22 mouse cellular contexts compared by ENCODE assay signal in the genomic region with DNA sequence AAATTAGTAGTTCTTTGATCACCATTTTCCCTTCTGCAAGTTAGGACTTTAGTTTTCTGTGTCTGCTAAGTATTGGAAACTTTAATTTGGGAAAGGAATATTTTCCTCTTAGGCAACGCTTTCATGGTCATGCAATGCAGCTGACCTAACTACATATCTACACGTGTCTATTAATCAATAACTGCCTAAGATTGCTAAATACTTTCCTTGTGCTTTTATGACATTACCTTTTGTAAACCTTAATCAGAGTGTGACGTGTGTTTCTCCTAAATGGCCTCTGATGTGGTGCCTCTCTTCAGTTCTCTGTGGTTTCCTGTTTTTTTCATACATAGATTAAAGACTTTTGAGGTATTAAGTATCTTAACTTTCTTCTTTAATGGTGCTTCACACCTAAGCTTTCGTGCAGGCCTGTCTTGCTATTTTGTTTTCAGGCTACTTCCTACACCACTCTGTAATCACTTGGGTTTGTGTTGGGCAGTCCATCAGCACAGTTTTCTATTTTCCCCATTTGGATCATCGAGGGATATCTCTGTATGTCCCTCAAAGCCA.
DNase-seq lines count a peak whose midpoint lies in the region; ATAC-seq and TF ChIP-seq lines count a peak whose summit lies in the region.
"Had no signal": no experiment of that assay in that cellular context is flagged by ENCODE, and none has a peak within 500 bp of the region (broad histone marks: within the 10 kb centered on the region; RNA-seq: fewer than 3 reads in every experiment).

No protein-coding gene starts in this region.

- H3K4me2 ChIP-seq in liver, embryonic 12.5 days, result no peak overlapping the region
- no peak overlapping the region for H3K4me2 ChIP-seq in forebrain, embryonic 14.5 days (ENCODE audit: low read length)
- H3K4me2 ChIP-seq: embryonic facial prominence, embryonic 15.5 days; hindbrain, embryonic 12.5 days; stomach, embryonic 15.5 days had no signal

- no peak overlapping the region for H3K27ac ChIP-seq in liver, adult 2 months (replicated peaks; ENCODE audit: insufficient read depth, low read depth, low read length)
- no peak overlapping the region for H3K27ac ChIP-seq in liver, embryonic 12.5 days
- no peak overlapping the region for H3K27ac ChIP-seq in forebrain, embryonic 14.5 days (ENCODE audit: low read depth, low read length)
- H3K27ac ChIP-seq: embryonic facial prominence, embryonic 15.5 days; heart, adult 2 months; hindbrain, embryonic 12.5 days; left cerebral cortex, adult 2 months; limb, embryonic 10.5 days; liver, embryonic 14.5 days; midbrain, embryonic 10.5 days; stomach, embryonic 15.5 days had no signal

- H3K36me3 ChIP-seq in liver, adult 2 months (ENCODE audit: control insufficient read depth, insufficient read depth, low read length), result no peaks in the 10 kb centered on the region
- no peaks in the 10 kb centered on the region for H3K36me3 ChIP-seq in liver, embryonic 12.5 days
- H3K36me3 ChIP-seq in forebrain, embryonic 14.5 days (ENCODE audit: control insufficient read depth, insufficient read depth, low read length), result no peaks in the 10 kb centered on the region
- H3K36me3 ChIP-seq: embryonic facial prominence, embryonic 15.5 days; stomach, embryonic 15.5 days had no signal

- peak; percentile 96 for DNase-seq in liver, adult 2 months (ENCODE audit: extremely low read depth, low read depth, low spot score)
- DNase-seq in CD8-positive naive resting alpha-beta T cell, adult 2 months (ENCODE audit: low read depth in 2 of 2, low spot score in 2 of 2), result peak; percentile 56 to 67
- peak; percentile 82 for DNase-seq in induced T-regulatory cell, adult 2 months (ENCODE audit: low read depth)
- DNase-seq in adipocyte (ENCODE audit: low spot score), result no peak
- no peak for DNase-seq in forebrain, embryonic 14.5 days (ENCODE audit: low spot score)
- DNase-seq: cerebellum, postnatal 10 days; embryo, embryonic 11 days; heart, adult 2 months; kidney, adult 18-20 months; kidney, postnatal 10 days; lung, postnatal 10 days had no signal

- 49% methylated on average over 5 of the region's 5 CpGs for WGBS in liver, adult 2 months
- WGBS in liver, embryonic 12.5 days (ENCODE audit: insufficient replicate concordance), result 68% methylated on average over 5 of the region's 5 CpGs
- 89% methylated on average over 5 of the region's 5 CpGs for WGBS in forebrain, embryonic 14.5 days

- H3K79me2 ChIP-seq in liver, adult 2 months (ENCODE audit: control insufficient read depth, insufficient read depth, low read length), result no peaks in the 10 kb centered on the region

- H3K27me3 ChIP-seq in liver, adult 2 months (ENCODE audit: control insufficient read depth, insufficient read depth, low read length), result no peaks in the 10 kb centered on the region
- H3K27me3 ChIP-seq in liver, embryonic 12.5 days (replicated peaks), result no peaks in the 10 kb centered on the region
- H3K27me3 ChIP-seq in forebrain, embryonic 14.5 days (replicated peaks; ENCODE audit: control insufficient read depth, insufficient read depth, low read length), result no peaks in the 10 kb centered on the region
- H3K27me3 ChIP-seq: embryonic facial prominence, embryonic 15.5 days; hindbrain, embryonic 12.5 days; Patski; stomach, embryonic 15.5 days had no signal

- H3K4me1 ChIP-seq in liver, adult 2 months (ENCODE audit: control insufficient read depth, insufficient read depth, low read length), result peaks cover 3% of the 10 kb centered on the region
- no peaks in the 10 kb centered on the region for H3K4me1 ChIP-seq in liver, embryonic 12.5 days
- no peaks in the 10 kb centered on the region for H3K4me1 ChIP-seq in forebrain, embryonic 14.5 days (ENCODE audit: control insufficient read depth, insufficient read depth, low read length)
- H3K4me1 ChIP-seq: midbrain, embryonic 10.5 days; stomach, embryonic 15.5 days had no signal

- no peak for ATAC-seq in liver, embryonic 12.5 days
- peak; percentile 36; the same call in 1 of the 2 replicates for ATAC-seq in monocyte, adult 5-6 weeks (replicated peaks; ENCODE audit: insufficient number of reproducible peaks, low FRiP score, low TSS enrichment, poor library complexity, severe bottlenecking)
- ATAC-seq in erythroid progenitor cell, adult 5-6 weeks (replicated peaks; ENCODE audit: low FRiP score, poor library complexity, severe bottlenecking), result no peak
- ATAC-seq in forebrain, embryonic 14.5 days, result no peak
- ATAC-seq: Patski had no signal

- H3K4me3 ChIP-seq in liver, adult 2 months (ENCODE audit: insufficient read depth, low read depth, low read length), result no peak overlapping the region
- H3K4me3 ChIP-seq in liver, embryonic 12.5 days, result no peak overlapping the region
- H3K4me3 ChIP-seq in forebrain, embryonic 14.5 days (ENCODE audit: low read depth, low read length), result no peak overlapping the region
- H3K4me3 ChIP-seq: embryonic facial prominence, embryonic 15.5 days; heart, adult 2 months; hindbrain, embryonic 12.5 days; left cerebral cortex, adult 2 months; limb, embryonic 10.5 days; midbrain, embryonic 10.5 days; stomach, embryonic 15.5 days had no signal

- H3K9ac ChIP-seq in liver, adult 2 months (ENCODE audit: low read depth, low read length), result no peak overlapping the region
- H3K9ac ChIP-seq in liver, embryonic 12.5 days, result no peak overlapping the region
- no peak overlapping the region for H3K9ac ChIP-seq in forebrain, embryonic 14.5 days (ENCODE audit: low read length)
- H3K9ac ChIP-seq: embryonic facial prominence, embryonic 15.5 days; hindbrain, embryonic 12.5 days; liver, embryonic 14.5 days; stomach, embryonic 15.5 days had no signal

- TF ChIP-seq POLR2A in liver, adult 2 months (IDR thresholded peaks at IDR 0.05; ENCODE audit: extremely low read depth, insufficient read depth, low read length), result no peak

- no peaks in the 10 kb centered on the region for H3K9me3 ChIP-seq in liver, embryonic 12.5 days (replicated peaks)
- H3K9me3 ChIP-seq in forebrain, embryonic 14.5 days (replicated peaks; ENCODE audit: control insufficient read depth, low read length), result no peaks in the 10 kb centered on the region
- H3K9me3 ChIP-seq: embryonic facial prominence, embryonic 15.5 days; hindbrain, embryonic 12.5 days; limb, embryonic 10.5 days; midbrain, embryonic 10.5 days; stomach, embryonic 15.5 days had no signal

- no peak for TF ChIP-seq CTCF in liver, adult 2 months (IDR thresholded peaks at IDR 0.05; ENCODE audit: low read depth, low read length)

Comparison
In these comparisons a context has a peak if more than half of its experiments do, and no peak if none do; other contexts are left out.
1. DNase-seq: peak in liver, adult 2 months (single experiment), CD8-positive naive resting alpha-beta T cell, adult 2 months (2 of 2) and induced T-regulatory cell, adult 2 months (single experiment); none in adipocyte (single experiment) and forebrain, embryonic 14.5 days (single experiment).